Mouse (Mus musculus): ENCODE measurements around the gene Gm21983. TPM values are rescaled to one million over a fixed set of nuclear protein-coding genes. Genes with fewer than 3 reads are reported as not detected.

Gene Gm21983
- total and polyA plus RNA-seq, 3 experiments, result 0.22 TPM; not detected in 2

GRCm38 (mm10) chr7:27228281-27228821, 47.5 kb upstream of the Gm21983 start, which contains the start of gene Itpkc (continued):
- peak; percentile 93 for TF ChIP-seq MXI1 (IDR thresholded peaks at IDR 0.05; ENCODE audit: low read depth, low read length)
- no peak for TF ChIP-seq CHD1 (IDR thresholded peaks at IDR 0.05; ENCODE audit: low read depth, low read length)

- no peak overlapping the region for H3K27ac ChIP-seq (ENCODE audit: control insufficient read depth, low read depth, low read length)
- H3K36me3 ChIP-seq (ENCODE audit: control insufficient read depth in 1 of 2, insufficient read depth in 2 of 2, low read length in 2 of 2), result peaks cover 0 to 5% of the 10 kb centered on the region in 2 experiments; a peak in 2 of 4 replicates
- peak overlapping the region; percentile 70 for H3K9ac ChIP-seq (ENCODE audit: control insufficient read depth, low read depth, low read length, poor library complexity, severe bottlenecking)
- no peaks in the 10 kb centered on the region for H3K27me3 ChIP-seq (ENCODE audit: control insufficient read depth in 1 of 2, insufficient read depth in 2 of 2, low read length in 2 of 2)
- H3K79me2 ChIP-seq (ENCODE audit: control insufficient read depth, insufficient read depth, low read length, poor library complexity), result peaks cover 8% of the 10 kb centered on the region
- DNase-seq (ENCODE audit: low read depth, low spot score), result peak; percentile 38
- TF ChIP-seq TBP (IDR thresholded peaks at IDR 0.05; ENCODE audit: low read depth, low read length) (no peak), UBTF (IDR thresholded peaks at IDR 0.05; ENCODE audit: borderline replicate concordance, insufficient read depth, low read depth, low read length) (no peak), MAZ (IDR thresholded peaks at IDR 0.05; ENCODE audit: low read depth, low read length) (no peak), MAFK (IDR thresholded peaks at IDR 0.05; ENCODE audit: borderline replicate concordance, low read depth, low read length) (no peak), MAX (IDR thresholded peaks at IDR 0.05; ENCODE audit: low read length) (no peak), BHLHE40 (IDR thresholded peaks at IDR 0.05; ENCODE audit: borderline replicate concordance, low read depth, low read length) (no peak), EP300 (IDR thresholded peaks at IDR 0.05; ENCODE audit: low read depth in 1 of 2, low read length in 2 of 2) (no peak), MYB (IDR thresholded peaks at IDR 0.05; ENCODE audit: low read depth, low read length) (no peak), CHD1 (IDR thresholded peaks at IDR 0.05; ENCODE audit: low read depth, low read length) (no peak), ZKSCAN1 (IDR thresholded peaks at IDR 0.05; ENCODE audit: low read depth, low read length) (no peak), ELF1 (IDR thresholded peaks at IDR 0.05; ENCODE audit: low read depth, low read length) (no peak), MXI1 (IDR thresholded peaks at IDR 0.05; ENCODE audit: low read depth, low read length) (no peak), SIN3A (IDR thresholded peaks at IDR 0.05; ENCODE audit: low read length) (no peak)
- peak overlapping the region; percentile 75 to 96 for H3K4me3 ChIP-seq (ENCODE audit: control insufficient read depth in 1 of 2, insufficient read depth in 1 of 2, low read depth in 2 of 2, low read length in 2 of 2)
- peaks cover 6 to 23% of the 10 kb centered on the region in 2 experiments for H3K4me1 ChIP-seq (ENCODE audit: control insufficient read depth in 1 of 2, insufficient read depth in 2 of 2, low read length in 2 of 2)
- no peaks in the 10 kb centered on the region for H3K9me3 ChIP-seq (replicated peaks; ENCODE audit: insufficient read depth, low read length)
These were observed 46.8 kb upstream of the Gm21983 start for GRCm38 (mm10) chr7:27227676-27228075.

- peaks cover 0 to 9% of the 10 kb centered on the region in 2 experiments; a peak in 2 of 4 replicates for H3K36me3 ChIP-seq (ENCODE audit: control insufficient read depth in 1 of 2, insufficient read depth in 2 of 2, low read length in 2 of 2)
- no peaks in the 10 kb centered on the region for H3K27me3 ChIP-seq (ENCODE audit: control insufficient read depth in 1 of 2, insufficient read depth in 2 of 2, low read length in 2 of 2)
- no peaks in the 10 kb centered on the region for H3K9me3 ChIP-seq (replicated peaks; ENCODE audit: insufficient read depth, low read length)
- H3K4me1 ChIP-seq (ENCODE audit: control insufficient read depth in 1 of 2, insufficient read depth in 2 of 2, low read length in 2 of 2), result peaks cover 8 to 23% of the 10 kb centered on the region in 2 experiments
- H3K27ac ChIP-seq (ENCODE audit: control insufficient read depth, low read depth, low read length), result no peak overlapping the region
- peak overlapping the region; percentile 70 for H3K9ac ChIP-seq (ENCODE audit: control insufficient read depth, low read depth, low read length, poor library complexity, severe bottlenecking)
- DNase-seq (ENCODE audit: low read depth, low spot score), result no peak
- peak overlapping the region; percentile 75 to 96 for H3K4me3 ChIP-seq (ENCODE audit: control insufficient read depth in 1 of 2, insufficient read depth in 1 of 2, low read depth in 2 of 2, low read length in 2 of 2)
- TF ChIP-seq RCOR1 (IDR thresholded peaks at IDR 0.05; ENCODE audit: low read depth, low read length) (no peak), MYC (IDR thresholded peaks at IDR 0.05; ENCODE audit: low read depth, low read length) (no peak), MEF2A (IDR thresholded peaks at IDR 0.05; ENCODE audit: extremely low read depth, insufficient replicate concordance, low read depth, low read length, poor library complexity, severe bottlenecking) (no peak), TCF12 (IDR thresholded peaks at IDR 0.05; ENCODE audit: low read depth, low read length) (no peak), TBP (IDR thresholded peaks at IDR 0.05; ENCODE audit: low read depth, low read length) (no peak), MAFK (IDR thresholded peaks at IDR 0.05; ENCODE audit: borderline replicate concordance, low read depth, low read length) (no peak), TAL1 (IDR thresholded peaks at IDR 0.05; ENCODE audit: low read length) (no peak), USF2 (IDR thresholded peaks at IDR 0.05; ENCODE audit: borderline replicate concordance in 1 of 2, insufficient read depth in 1 of 2, low read depth in 1 of 2, low read length in 2 of 2) (no peak), MYB (IDR thresholded peaks at IDR 0.05; ENCODE audit: low read depth, low read length) (no peak), UBTF (IDR thresholded peaks at IDR 0.05; ENCODE audit: borderline replicate concordance, insufficient read depth, low read depth, low read length) (no peak), ZKSCAN1 (IDR thresholded peaks at IDR 0.05; ENCODE audit: low read depth, low read length) (no peak), EP300 (IDR thresholded peaks at IDR 0.05; ENCODE audit: low read depth in 1 of 2, low read length in 2 of 2) (no peak), GABPA (IDR thresholded peaks at IDR 0.05; ENCODE audit: low read depth, low read length) (no peak), ELF1 (IDR thresholded peaks at IDR 0.05; ENCODE audit: low read depth, low read length) (no peak), ZMIZ1 (IDR thresholded peaks at IDR 0.05; ENCODE audit: low read depth, low read length) (no peak), E2F4 (IDR thresholded peaks at IDR 0.05; ENCODE audit: borderline replicate concordance, low read depth, low read length) (no peak), CTCF (IDR thresholded peaks at IDR 0.05 in 2 of 3, conservative IDR thresholded peaks at IDR 0.05 in 1 of 3; ENCODE audit: control insufficient read depth in 1 of 3, insufficient read depth in 1 of 3, low read depth in 2 of 3, low read length in 3 of 3, poor library complexity in 1 of 3, severe bottlenecking in 1 of 3) (no peak), CHD2 (IDR thresholded peaks at IDR 0.05; ENCODE audit: low read length) (no peak), JUND (IDR thresholded peaks at IDR 0.05; ENCODE audit: low read depth, low read length) (no peak)
- peaks cover 8% of the 10 kb centered on the region for H3K79me2 ChIP-seq (ENCODE audit: control insufficient read depth, insufficient read depth, low read length, poor library complexity)
These were observed 46.4 kb upstream of the Gm21983 start for GRCm38 (mm10) chr7:27227276-27227675.
